Mouse (Mus musculus) mouse trophoblast stem cell (cell line): Measurements from ENCODE around the gene BC037034.
"Not testable (repeated sequence)": the region's sequence is repeated elsewhere in the genome, so short reads cannot be mapped to it uniquely, and the experiment has no call there.

Experiments
- in situ Hi-C, 2 experiments: fragments of 300-500 bp; cut with MseI, MboI; formaldehyde crosslinking; loops; 2 replicates in 1 of 2; 3 replicates in 1 of 2; pipeline ENCODE4 v1.15.1; 2025

The BC037034 gene

GRCm38 (mm10) chr5:138219864-138220263, 44.0 kb downstream of the BC037034 start:
- in situ Hi-C loops: no loop called here

- in situ Hi-C loops: not testable (repeated sequence)
Observed at GRCm38 (mm10) chr5:138216632-138217031, 47.2 kb downstream of the BC037034 start.
